Mouse (Mus musculus) liver, embryonic 13.5 days (tissue): ENCODE data around the gene Rem1. TPM values are rescaled to one million over a fixed set of nuclear protein-coding genes. Genes with fewer than 3 reads are reported as not detected.

ENCODE experiments used
- ATAC-seq: fragments of 200-750 bp; cut with Nextera tagmentation; 2 replicates; pipeline ENCODE4 v1.8.0; 2017; ENCODE audit warnings: low read depth, mild to moderate bottlenecking, moderate number of reproducible peaks, moderate library complexity
- DNase-seq: peaks from one replicate; pipeline ENCODE4 v3.0.0; 2022
- H3K27ac ChIP-seq: fragments of 300-500 bp; sonication (generic); 2 replicates; pipeline ENCODE4 v1.5.1; 2015; ENCODE audit warnings: moderate library complexity, mild to moderate bottlenecking, inconsistent platforms
- H3K27me3 ChIP-seq: fragments of 300-500 bp; sonication (generic); 2 replicates; pipeline ENCODE4 v1.6.1; 2015; ENCODE audit warnings: mild to moderate bottlenecking, inconsistent platforms
- H3K36me3 ChIP-seq: fragments of 300-500 bp; sonication (generic); 2 replicates; pipeline ENCODE4 v1.6.1; 2015; ENCODE audit warnings: mild to moderate bottlenecking, inconsistent platforms
- H3K4me1 ChIP-seq: fragments of 300-500 bp; sonication (generic); replicated peaks from 2 replicates; pipeline ENCODE4 v1.6.1; 2015; ENCODE audit warnings: inconsistent platforms
- H3K4me2 ChIP-seq: fragments of 300-500 bp; sonication (generic); 2 replicates; pipeline ENCODE4 v1.6.1; 2015; ENCODE audit warnings: inconsistent platforms, mild to moderate bottlenecking, moderate library complexity
- H3K4me3 ChIP-seq: fragments of 300-500 bp; sonication (generic); replicated peaks from 2 replicates; pipeline ENCODE4 v1.5.1; 2015; ENCODE audit warnings: mild to moderate bottlenecking, inconsistent platforms
- H3K9ac ChIP-seq: fragments of 300-500 bp; sonication (generic); 2 replicates; pipeline ENCODE4 v1.6.1; 2015; ENCODE audit warnings: mild to moderate bottlenecking, inconsistent platforms
- H3K9me3 ChIP-seq: fragments of 300-500 bp; sonication (generic); replicated peaks from 2 replicates; pipeline ENCODE4 v1.6.1; 2016; ENCODE audit warnings: inconsistent platforms
- WGBS: fragments of 180-500 bp; shearing (Covaris S2); methylation state at CpG from one replicate; pipeline ENCODE4 v1.1.7; 2015; ENCODE audit not compliant: insufficient replicate concordance; 5-methylcytosine and 5-hydroxymethylcytosine counted together
- polyA plus RNA-seq: library from polyadenylated mRNA; unstranded; fragments of >200 nt; fragmentation: Nextera tagmentation; extraction: Ambion mirVana; gene quantifications from 2 replicates; pipeline ENCODE4 v1.2.1, GENCODE M21; 2015

Gene Rem1
- polyA plus RNA-seq, 1 experiment from 2014 or later, result 0.89 TPM

DNA sequence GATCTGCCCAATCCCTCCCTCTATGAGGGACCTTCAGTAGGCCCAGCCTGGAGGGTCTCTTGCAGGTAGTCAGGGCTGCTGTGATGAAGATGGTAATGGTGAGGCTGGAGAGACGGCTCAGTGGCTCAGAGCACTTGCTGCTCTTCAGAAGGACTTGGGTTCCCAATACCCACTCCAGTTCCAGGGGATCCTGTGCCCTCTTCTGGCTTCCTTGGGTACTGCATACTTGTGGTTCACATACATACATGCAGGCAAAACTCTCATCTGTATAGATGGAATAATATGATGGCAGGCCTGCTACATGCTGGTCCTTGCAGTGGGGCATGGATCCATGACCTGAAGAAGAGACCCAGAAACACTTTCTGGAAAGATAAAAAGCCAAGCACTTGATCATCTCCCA, 18.0 kb upstream of the Rem1 start:
- Histone ChIP-seq H3K9me3 (no peaks in the 10 kb centered on the region), H3K27me3 (no peaks in the 10 kb centered on the region), H3K36me3 (no peaks in the 10 kb centered on the region), H3K4me3 (no peak overlapping the region), H3K27ac (no peak overlapping the region), H3K4me1 (no peaks in the 10 kb centered on the region), H3K4me2 (no peak overlapping the region), H3K9ac (no peak overlapping the region)
- no peak for DNase-seq
- 64% methylated on average over 1 of the region's 1 CpGs for WGBS
- no peak for ATAC-seq

- no peak overlapping the region for H3K27ac ChIP-seq
- no peaks in the 10 kb centered on the region for H3K27me3 ChIP-seq
- DNase-seq (no peak), ATAC-seq (no peak)
- H3K9ac ChIP-seq, result no peak overlapping the region
- WGBS, result 36% methylated on average over 8 of the region's 8 CpGs
- no peak overlapping the region for H3K4me3 ChIP-seq
- H3K4me2 ChIP-seq, result no peak overlapping the region
- H3K9me3 ChIP-seq, result no peaks in the 10 kb centered on the region
- no peaks in the 10 kb centered on the region for H3K36me3 ChIP-seq
- H3K4me1 ChIP-seq, result no peaks in the 10 kb centered on the region
Observed at GRCm38 (mm10) chr2:152612193-152612592, 14.6 kb upstream of the Rem1 start.

GRCm38 (mm10) chr2:152615563-152615962, 11.2 kb upstream of the Rem1 start:
- no peak overlapping the region for H3K27ac ChIP-seq
- H3K36me3 ChIP-seq, result no peaks in the 10 kb centered on the region
- H3K27me3 ChIP-seq, result no peaks in the 10 kb centered on the region
- no peak overlapping the region for H3K4me3 ChIP-seq
- no peaks in the 10 kb centered on the region for H3K9me3 ChIP-seq
- DNase-seq (peak; percentile 10), ATAC-seq (no peak)
- no peak overlapping the region for H3K9ac ChIP-seq
- WGBS, result 8% methylated on average over 7 of the region's 7 CpGs
- no peak overlapping the region for H3K4me2 ChIP-seq
- H3K4me1 ChIP-seq, result no peaks in the 10 kb centered on the region

- Histone ChIP-seq H3K4me2 (no peak overlapping the region), H3K9ac (no peak overlapping the region), H3K4me1 (no peaks in the 10 kb centered on the region), H3K36me3 (no peaks in the 10 kb centered on the region), H3K4me3 (no peak overlapping the region), H3K27me3 (no peaks in the 10 kb centered on the region), H3K27ac (no peak overlapping the region), H3K9me3 (no peaks in the 10 kb centered on the region)
- WGBS, result 21% methylated on average over 6 of the region's 6 CpGs
- DNase-seq, result no peak
- no peak for ATAC-seq
Observed at GRCm38 (mm10) chr2:152616470-152616869, 10.3 kb upstream of the Rem1 start.

GRCm38 (mm10) chr2:152617374-152617773, 9.4 kb upstream of the Rem1 start:
- Histone ChIP-seq H3K4me1 (no peaks in the 10 kb centered on the region), H3K36me3 (no peaks in the 10 kb centered on the region), H3K4me3 (no peak overlapping the region), H3K9me3 (no peaks in the 10 kb centered on the region), H3K27me3 (0 out of 2 replicates have a peak, but pooled peaks cover 3% of the 10 kb centered on the region), H3K27ac (no peak overlapping the region), H3K9ac (no peak overlapping the region), H3K4me2 (no peak overlapping the region)
- no peak for ATAC-seq
- DNase-seq, result no peak
- 44% methylated on average over 5 of the region's 5 CpGs for WGBS

DNA sequence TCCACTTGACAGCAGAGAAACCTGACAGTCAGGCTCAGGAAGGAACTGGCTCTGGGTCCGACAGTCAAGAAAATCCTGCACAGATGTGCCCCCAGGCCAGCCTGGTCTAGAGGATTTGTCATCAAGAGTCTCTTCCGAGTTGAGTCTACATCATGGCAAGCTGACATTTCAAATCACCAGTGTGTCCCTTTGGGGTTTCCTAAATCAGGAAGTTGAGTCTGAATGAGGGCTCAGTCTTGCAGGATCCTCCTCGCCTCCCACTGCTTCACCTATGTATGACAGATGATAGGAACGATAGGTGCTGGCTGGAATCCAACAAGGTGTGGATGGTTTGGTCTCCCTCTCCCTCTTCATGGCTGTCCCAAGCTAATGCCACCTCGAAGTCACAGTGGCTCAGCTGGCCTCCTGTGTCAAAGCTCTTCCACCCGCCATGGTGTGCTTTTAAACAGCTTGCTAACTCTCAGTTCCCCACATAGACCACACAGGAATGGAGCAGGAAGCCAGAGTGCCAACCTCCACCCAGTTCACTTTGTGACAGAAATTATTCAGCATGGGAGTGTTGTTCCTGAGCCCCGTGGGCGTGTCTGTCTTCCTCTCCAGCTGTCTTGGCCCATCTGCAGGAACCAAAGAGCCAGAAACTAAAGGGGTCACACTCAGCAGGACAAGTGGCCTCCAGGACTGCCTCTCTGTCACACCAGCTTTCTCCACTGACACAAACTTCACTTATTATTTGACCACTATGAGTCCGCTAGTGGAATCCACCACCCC, 6.2 kb upstream of the Rem1 start:
- ATAC-seq (no peak), DNase-seq (no peak)
- WGBS, result 40% methylated on average over 9 of the region's 9 CpGs
- no peaks in the 10 kb centered on the region for H3K36me3 ChIP-seq
- H3K27ac ChIP-seq, result no peak overlapping the region
- H3K4me3 ChIP-seq, result no peak overlapping the region
- H3K4me1 ChIP-seq, result no peaks in the 10 kb centered on the region
- H3K4me2 ChIP-seq, result no peak overlapping the region
- H3K27me3 ChIP-seq, result peaks cover 21% of the 10 kb centered on the region
- no peaks in the 10 kb centered on the region for H3K9me3 ChIP-seq
- no peak overlapping the region for H3K9ac ChIP-seq

GRCm38 (mm10) chr2:152622151-152622550, 4.6 kb upstream of the Rem1 start:
- WGBS, result 55% methylated on average over 13 of the region's 13 CpGs

DNA sequence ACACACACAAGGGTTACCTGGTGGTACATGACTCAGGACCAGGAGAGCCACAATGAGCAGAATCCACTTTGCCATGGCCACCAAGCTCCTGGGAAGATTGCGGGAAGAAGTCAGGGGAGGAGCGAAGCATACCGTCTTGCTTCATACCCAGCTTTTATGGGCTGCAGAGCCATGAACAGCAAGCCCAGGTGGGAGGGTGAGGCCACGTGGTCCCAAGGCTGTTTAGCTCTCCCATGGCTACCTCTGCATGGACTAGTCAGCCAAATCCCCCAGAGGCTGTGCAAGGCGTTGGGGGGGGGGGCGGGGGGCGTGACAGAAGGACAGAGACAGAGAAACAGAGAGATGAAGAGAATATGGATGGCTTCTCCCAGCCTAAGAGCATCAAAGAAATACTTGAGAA, 3.8 kb upstream of the Rem1 start, which contains the start of gene Defb25:
Gene Defb25 (minus strand): TSS at position 101 of the 400 bp plus-strand sequence.
- Histone ChIP-seq H3K27me3 (peaks cover 45% of the 10 kb centered on the region), H3K9me3 (no peaks in the 10 kb centered on the region), H3K4me2 (no peak within 1 kb of the TSS), H3K4me3 (no peak within 1 kb of the TSS), H3K4me1 (peaks cover 5% of the 10 kb centered on the region; the same call in 1 of the 2 replicates), H3K36me3 (no peaks in the 10 kb centered on the region), H3K27ac (no peak within 1 kb of the TSS), H3K9ac (no peak within 1 kb of the TSS)
- ATAC-seq, result no peak
- WGBS, result 68% methylated on average over 7 of the region's 7 CpGs
- DNase-seq, result no peak

More at GRCm38 (mm10) chr2:152622151-152622550, 4.6 kb upstream of the Rem1 start:
- H3K4me2 ChIP-seq, result no peak overlapping the region
- ATAC-seq (no peak), DNase-seq (no peak)
- H3K36me3 ChIP-seq, result no peaks in the 10 kb centered on the region
- H3K4me3 ChIP-seq, result no peak overlapping the region
- peaks cover 37% of the 10 kb centered on the region for H3K27me3 ChIP-seq
- no peaks in the 10 kb centered on the region for H3K9me3 ChIP-seq
- no peak overlapping the region for H3K27ac ChIP-seq
- peaks cover 5% of the 10 kb centered on the region; the same call in 1 of the 2 replicates for H3K4me1 ChIP-seq
- no peak overlapping the region for H3K9ac ChIP-seq

DNA sequence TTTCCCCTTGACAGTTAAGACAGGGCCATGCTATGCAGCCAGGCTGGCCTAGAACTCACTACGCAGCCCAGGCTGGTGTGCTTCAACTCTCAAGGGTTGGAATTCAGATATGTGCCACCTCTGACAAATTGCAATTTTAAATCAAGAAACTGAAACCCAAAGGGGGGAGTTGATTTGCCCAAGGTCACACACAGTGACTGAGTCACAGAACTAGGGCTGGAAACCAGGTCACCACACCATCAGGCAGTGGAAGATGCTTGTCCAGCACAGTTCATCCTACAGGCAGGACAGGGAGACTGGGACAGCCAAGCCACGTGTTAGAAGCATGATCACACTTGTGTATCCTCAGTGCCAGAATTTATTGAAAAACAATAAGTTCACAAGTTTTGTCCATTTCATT, 2.2 kb upstream of the Rem1 start:
- Histone ChIP-seq H3K9ac (no peak overlapping the region), H3K27me3 (peaks cover 61% of the 10 kb centered on the region), H3K4me3 (no peak overlapping the region), H3K4me2 (no peak overlapping the region), H3K4me1 (peaks cover 5% of the 10 kb centered on the region; the same call in 1 of the 2 replicates), H3K36me3 (no peaks in the 10 kb centered on the region), H3K9me3 (no peaks in the 10 kb centered on the region), H3K27ac (no peak overlapping the region)
- ATAC-seq (no peak), DNase-seq (no peak)
- WGBS, result 57% methylated on average over 2 of the region's 2 CpGs

DNA sequence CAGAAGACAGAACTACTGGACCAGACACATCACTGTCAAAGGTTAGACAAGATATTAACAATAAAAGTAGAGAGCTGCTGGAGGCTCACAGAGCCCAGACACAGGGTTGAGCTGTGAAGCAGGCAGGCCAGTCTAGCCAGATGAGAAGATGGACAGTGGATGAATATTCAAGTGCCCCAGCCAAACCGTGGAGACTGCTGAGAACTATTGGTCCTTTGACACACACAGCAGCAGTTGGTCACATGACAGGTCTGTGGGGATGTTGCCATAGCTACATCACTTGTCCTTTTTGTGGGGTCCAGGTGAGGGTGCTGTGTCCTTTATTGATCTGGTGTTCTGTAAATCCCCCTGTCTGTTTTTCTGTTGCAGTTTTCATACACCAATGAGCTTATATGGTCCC, 1.5 kb upstream of the Rem1 start:
- no peak overlapping the region for H3K4me3 ChIP-seq
- peaks cover 68% of the 10 kb centered on the region for H3K27me3 ChIP-seq

DNA sequence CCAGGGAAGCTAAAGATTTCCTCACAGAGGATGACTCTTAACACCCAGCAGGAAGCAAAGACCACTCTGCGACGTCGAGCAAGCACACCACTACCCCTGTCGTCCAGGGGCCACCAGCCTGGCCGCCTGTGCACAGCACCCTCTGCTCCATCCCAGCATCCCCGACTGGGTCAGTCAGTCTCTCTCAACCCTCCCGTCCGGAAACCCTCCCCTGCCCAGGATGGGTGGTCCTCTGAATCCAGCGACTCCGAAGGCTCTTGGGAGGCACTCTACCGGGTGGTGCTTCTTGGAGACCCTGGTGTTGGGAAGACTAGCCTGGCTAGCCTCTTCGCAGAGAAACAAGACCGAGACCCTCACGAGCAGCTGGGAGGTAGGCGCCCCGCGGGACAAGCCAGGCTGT, 1.3 kb downstream of the Rem1 start:
- 30% methylated on average over 17 of the region's 17 CpGs for WGBS
- Histone ChIP-seq H3K27ac (no peak overlapping the region), H3K4me1 (peaks cover 5% of the 10 kb centered on the region; the same call in 1 of the 2 replicates), H3K9me3 (no peaks in the 10 kb centered on the region), H3K9ac (no peak overlapping the region), H3K36me3 (no peaks in the 10 kb centered on the region), H3K4me2 (no peak overlapping the region), H3K4me3 (no peak overlapping the region), H3K27me3 (peaks cover 64% of the 10 kb centered on the region)
- ATAC-seq (no peak), DNase-seq (no peak)

More for the DNA sequence above, 1.5 kb upstream of the Rem1 start:
- WGBS, result 14% methylated on average over 1 of the region's 1 CpGs
- H3K27ac ChIP-seq, result no peak overlapping the region
- H3K9ac ChIP-seq, result no peak overlapping the region
- H3K9me3 ChIP-seq, result no peaks in the 10 kb centered on the region
- ATAC-seq, result no peak
- H3K36me3 ChIP-seq, result no peaks in the 10 kb centered on the region
- no peak overlapping the region for H3K4me2 ChIP-seq
- peaks cover 5% of the 10 kb centered on the region; the same call in 1 of the 2 replicates for H3K4me1 ChIP-seq
- DNase-seq, result no peak

DNA sequence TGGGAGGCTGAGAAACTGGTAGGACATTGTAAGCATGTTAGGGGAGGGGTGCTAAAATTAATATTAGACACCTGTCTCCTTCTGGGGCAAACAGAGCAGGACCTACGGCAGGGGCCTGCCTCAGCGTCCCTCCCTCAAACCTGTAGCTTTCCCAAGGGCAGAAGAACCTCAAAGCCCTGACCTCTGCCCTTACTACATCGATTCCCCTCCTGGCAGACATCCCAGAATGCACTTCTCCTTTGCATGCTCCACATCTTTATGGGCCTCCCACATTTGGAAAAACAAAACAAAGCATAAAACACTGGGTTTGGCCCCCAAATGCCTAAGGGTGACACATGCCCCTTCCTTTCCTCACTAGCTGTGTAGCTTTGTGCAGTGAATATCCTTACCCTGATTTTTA, 2.5 kb downstream of the Rem1 start:
- Histone ChIP-seq H3K9me3 (no peaks in the 10 kb centered on the region), H3K4me3 (no peak overlapping the region), H3K4me1 (peaks cover 5% of the 10 kb centered on the region; the same call in 1 of the 2 replicates), H3K27me3 (peaks cover 67% of the 10 kb centered on the region), H3K9ac (no peak overlapping the region), H3K4me2 (no peak overlapping the region), H3K36me3 (no peaks in the 10 kb centered on the region), H3K27ac (no peak overlapping the region)
- DNase-seq (no peak), ATAC-seq (no peak)
- WGBS, result 44% methylated on average over 3 of the region's 3 CpGs
